Mouse (Mus musculus) CH12.LX (cell line): ENCODE data around the gene Defb20. TPM values are rescaled to one million over a fixed set of nuclear protein-coding genes. Genes with fewer than 3 reads are reported as not detected.

Experiments
- DNase-seq: peaks from one replicate; pipeline ENCODE4 v3.0.0-alpha.2; 2013; ENCODE audit errors: extremely low read depth
- H3K27ac ChIP-seq: 2 replicates; pipeline ENCODE4 v1.5.1; 2012; ENCODE audit warnings: low read depth, mild to moderate bottlenecking, control low read depth, moderate library complexity; ENCODE audit not compliant: insufficient read depth
- H3K27me3 ChIP-seq: replicated peaks from 2 replicates; pipeline ENCODE3; 2012; ENCODE audit warnings: inconsistent platforms
- H3K36me3 ChIP-seq, 2 experiments: replicated peaks in 1 of 2; 2 replicates each; pipeline versions ENCODE3 to v1.6.1; 2012; ENCODE audit warnings: inconsistent platforms in 1 of 2, low read length in 1 of 2, mild to moderate bottlenecking in 1 of 2, mixed read lengths in 1 of 2, moderate library complexity in 1 of 2; ENCODE audit not compliant: control insufficient read depth in 1 of 2, insufficient read depth in 1 of 2
- H3K4me1 ChIP-seq, 2 experiments: 2 replicates each; pipeline ENCODE4 v1.6.1; 2012; ENCODE audit warnings: inconsistent platforms in 1 of 2, moderate library complexity in 1 of 2; ENCODE audit not compliant: insufficient read depth in 2 of 2, control insufficient read depth in 1 of 2
- H3K4me2 ChIP-seq: 2 replicates; pipeline ENCODE4 v1.6.1; 2012; ENCODE audit warnings: low read depth, mild to moderate bottlenecking, control low read depth; ENCODE audit not compliant: poor library complexity, insufficient read depth, severe bottlenecking
- H3K4me3 ChIP-seq, 3 experiments: fragments of 150-350 bp in 1 of 3; sonication (generic) in 1 of 3; replicated peaks in 1 of 3; 2 replicates each; pipeline versions ENCODE3 to v1.5.1; 2011 to 2012; ENCODE audit warnings: low read depth in 2 of 3, low read length in 2 of 3, mild to moderate bottlenecking in 2 of 3, moderate library complexity in 2 of 3, control low read depth in 1 of 3, improper control_type of control experiment in 1 of 3, inconsistent platforms in 1 of 3, mixed read lengths in 1 of 3; ENCODE audit not compliant: poor library complexity in 1 of 3
- H3K79me2 ChIP-seq: replicated peaks from 2 replicates; pipeline ENCODE4 v1.6.1; 2012; ENCODE audit warnings: mild to moderate bottlenecking, moderate library complexity; ENCODE audit not compliant: control insufficient read depth, poor library complexity, insufficient read depth, severe bottlenecking; ENCODE audit errors: extremely low read depth
- H3K9ac ChIP-seq: 2 replicates; pipeline ENCODE4 v1.6.1; 2012; ENCODE audit warnings: low read depth, mild to moderate bottlenecking, control low read depth, moderate library complexity; ENCODE audit not compliant: insufficient read depth
- H3K9me3 ChIP-seq: replicated peaks from 2 replicates; pipeline ENCODE3; 2012; ENCODE audit warnings: low read length, inconsistent platforms, mixed read lengths
- BHLHE40 ChIP-seq: IDR thresholded peaks from 2 replicates; pipeline ENCODE4 v1.6.1; 2011; ENCODE audit warnings: mild to moderate bottlenecking, low read depth, low read length, improper control_type of control experiment
- CTCF ChIP-seq, 2 experiments: IDR thresholded peaks in 1 of 2; conservative IDR thresholded peaks in 1 of 2; 2 replicates each; pipeline ENCODE4 v1.5.1; 2011 to 2012; ENCODE audit warnings: low read depth in 2 of 2, low read length in 2 of 2, improper control_type of control experiment in 1 of 2, inconsistent platforms in 1 of 2, mild to moderate bottlenecking in 1 of 2, moderate library complexity in 1 of 2
- HCFC1 ChIP-seq: IDR thresholded peaks from 2 replicates; pipeline ENCODE4 v1.6.1; 2012; ENCODE audit warnings: low read depth, mild to moderate bottlenecking, inconsistent platforms, low read length, improper control_type of control experiment
- JUN ChIP-seq: IDR thresholded peaks from 2 replicates; pipeline ENCODE4 v1.6.1; 2011; ENCODE audit warnings: low read depth, mild to moderate bottlenecking, low read length, improper control_type of control experiment, moderate library complexity; ENCODE audit not compliant: insufficient read depth
- MAX ChIP-seq: IDR thresholded peaks from 2 replicates; pipeline ENCODE4 v1.6.1; 2011; ENCODE audit warnings: low read length, improper control_type of control experiment
- RAD21 ChIP-seq: IDR thresholded peaks from 2 replicates; pipeline ENCODE4 v1.6.1; 2011; ENCODE audit warnings: low read depth, mild to moderate bottlenecking, low read length, improper control_type of control experiment, moderate library complexity
- RCOR1 ChIP-seq: conservative IDR thresholded peaks from 2 replicates; pipeline ENCODE4 v1.6.1; 2012; ENCODE audit warnings: low read depth, mild to moderate bottlenecking, inconsistent platforms, low read length, improper control_type of control experiment
- SMC3 ChIP-seq: IDR thresholded peaks from 2 replicates; pipeline ENCODE4 v1.6.1; 2011; ENCODE audit warnings: low read depth, low read length, improper control_type of control experiment
- USF2 ChIP-seq: conservative IDR thresholded peaks from 2 replicates; pipeline ENCODE4 v1.6.1; 2011; ENCODE audit warnings: low read depth, low read length, improper control_type of control experiment
- ZC3H11A ChIP-seq: IDR thresholded peaks from 2 replicates; pipeline ENCODE4 v1.6.1; 2012; ENCODE audit warnings: low read depth, mild to moderate bottlenecking, inconsistent platforms, low read length, improper control_type of control experiment
- ZMIZ1 ChIP-seq: IDR thresholded peaks from 2 replicates; pipeline ENCODE4 v1.6.1; 2012; ENCODE audit warnings: low read depth, mild to moderate bottlenecking, inconsistent platforms, low read length, improper control_type of control experiment
- dilution Hi-C: fragments of 300-500 bp; cut with MboI; formaldehyde crosslinking; loops from 2 replicates; pipeline ENCODE4 v1.14.3; 2020; ENCODE audit warnings: low sequenced_read_pairs; ENCODE audit not compliant: extremely low pct_unique_long_range_greater_than_20kb, extremely low pct_ligation_motif_present
- in situ Hi-C: fragments of 300-500 bp; cut with MboI; formaldehyde crosslinking; loops from 3 replicates; pipeline ENCODE4 v1.14.3; 2019; ENCODE audit warnings: low sequenced_read_pairs, low pct_ligation_motif_present, low pct_unique_long_range_greater_than_20kb, mixed read lengths
- polyA plus RNA-seq: library from polyadenylated mRNA; unstranded; fragments of >175 nt; gene quantifications from 2 replicates; pipeline ENCODE4 v1.2.1, GENCODE M21; 2012; ENCODE audit warnings: low read depth; ENCODE audit not compliant: insufficient read length
- total RNA-seq, 2 experiments: library from RNA; depleted of rRNA; stranded (reverse); fragments of 300-350 nt in 1 of 2; fragments of >200 nt in 1 of 2; gene quantifications; 2 replicates each; pipeline ENCODE4 v1.2.3; 2012 to 2014

The Defb20 gene
- total and polyA plus RNA-seq, 3 experiments = not detected

- in situ Hi-C loops (no loop called here), dilution Hi-C loops (no loop called here)
- Histone ChIP-seq H3K9me3 (peaks cover 3% of the 10 kb centered on the region), H3K27me3 (peaks cover 19% of the 10 kb centered on the region), H3K4me3 (no peak overlapping the region), H3K79me2 (no peaks in the 10 kb centered on the region), H3K27ac (no peak overlapping the region), H3K4me1 (no peaks in the 10 kb centered on the region), H3K4me2 (no peak overlapping the region), H3K36me3 (no peaks in the 10 kb centered on the region), H3K9ac (no peak overlapping the region)
- TF ChIP-seq SMC3 (peak; percentile 23; the same call in 1 of the 2 replicates), CTCF (conservative IDR thresholded peaks at IDR 0.05 in 1 of 2, IDR thresholded peaks at IDR 0.05 in 1 of 2; ENCODE audit: low read depth in 2 of 2, low read length in 2 of 2) (peak; percentile 49 to 55), USF2 (no peak), RAD21 (peak; percentile 6)
- DNase-seq = no peak
These were observed 10.2 kb downstream of the Defb20 start for GRCm38 (mm10) chr2:152487024-152487423.

- H3K27ac ChIP-seq = no peak within 1 kb of the TSS
- TF ChIP-seq ZC3H11A (no peak), RCOR1 (no peak), BHLHE40 (no peak)
- peaks cover 20% of the 10 kb centered on the region for H3K27me3 ChIP-seq
- H3K36me3 ChIP-seq = no peaks in the 10 kb centered on the region
- no peak within 1 kb of the TSS for H3K4me3 ChIP-seq
- H3K9ac ChIP-seq = no peak within 1 kb of the TSS
- in situ Hi-C loops = no loop called here
- no peak for DNase-seq
- dilution Hi-C loops = no loop called here
- H3K79me2 ChIP-seq = no peaks in the 10 kb centered on the region
- no peak within 1 kb of the TSS for H3K4me2 ChIP-seq
- peaks cover 3% of the 10 kb centered on the region for H3K9me3 ChIP-seq
- no peaks in the 10 kb centered on the region for H3K4me1 ChIP-seq
These were observed 13.2 kb downstream of the Defb20 start, which contains the start of gene Defb22 for GRCm38 (mm10) chr2:152490038-152490437. Gene Defb22 (minus strand): TSS chr2:152490138.

- no peak overlapping the region for H3K4me2 ChIP-seq
- TF ChIP-seq SMC3 = peak; percentile 48
- TF ChIP-seq JUN = no peak
- no peak for TF ChIP-seq HCFC1
- no peak for TF ChIP-seq MAX
- TF ChIP-seq RAD21 = peak; percentile 21
- TF ChIP-seq CTCF (conservative IDR thresholded peaks at IDR 0.05 in 1 of 2, IDR thresholded peaks at IDR 0.05 in 1 of 2; ENCODE audit: low read depth in 2 of 2, low read length in 2 of 2) = peak in 1 of 2 experiments; percentile 56; a peak in 2 of 4 replicates
- no peak for TF ChIP-seq RCOR1
- no peak for TF ChIP-seq ZMIZ1
- TF ChIP-seq, all 38 proteins: peak for 3
- dilution Hi-C loops = no loop called here
- in situ Hi-C loops = no loop called here
- no peak for DNase-seq
- H3K79me2 ChIP-seq = no peaks in the 10 kb centered on the region
- H3K9me3 ChIP-seq = no peaks in the 10 kb centered on the region
- peaks cover 20% of the 10 kb centered on the region for H3K27me3 ChIP-seq
- H3K4me1 ChIP-seq = no peaks in the 10 kb centered on the region
- H3K27ac ChIP-seq = no peak overlapping the region
- no peaks in the 10 kb centered on the region for H3K36me3 ChIP-seq
- H3K4me3 ChIP-seq = no peak overlapping the region
- H3K9ac ChIP-seq = no peak overlapping the region
These were observed 16.3 kb downstream of the Defb20 start for GRCm38 (mm10) chr2:152493151-152493550.
